Mouse (Mus musculus) megakaryocyte, embryonic 14.5 days (primary cell): ENCODE data around the gene Uevld.

Experiments used
- FLI1 ChIP-seq: IDR thresholded peaks from 2 replicates; pipeline ENCODE4 v1.6.1; 2012; ENCODE audit warnings: low read length, inconsistent platforms, mixed read lengths
- GATA1 ChIP-seq: IDR thresholded peaks from 3 replicates; pipeline ENCODE4 v1.6.1; 2012; ENCODE audit warnings: mixed read lengths, low read length, inconsistent platforms, borderline replicate concordance

DNA sequence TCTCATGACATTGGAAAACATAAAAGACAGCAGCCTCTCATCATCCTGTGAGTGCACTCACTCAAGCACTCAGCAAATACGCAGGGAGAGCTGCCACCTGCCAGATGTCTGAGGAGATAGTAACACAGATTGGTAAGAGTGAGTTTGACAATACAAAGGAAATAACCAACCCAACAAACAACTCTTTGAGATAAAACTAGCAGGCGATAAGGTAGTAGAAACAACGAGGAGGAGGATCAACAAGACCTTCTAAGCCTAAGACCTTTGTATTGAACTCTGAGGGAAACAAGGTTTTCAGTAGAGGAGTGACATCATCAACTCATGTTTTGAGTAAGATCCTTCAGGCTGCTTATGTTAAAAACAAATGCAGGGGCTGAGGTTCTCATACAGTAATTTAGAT, 59.0 kb downstream of the Uevld start:
- TF ChIP-seq FLI1: no peak
- TF ChIP-seq GATA1: no peak
